Mouse (Mus musculus) kidney, adult 2 months (tissue): ENCODE measurements around the gene Kin. TPM values are rescaled to one million over a fixed set of nuclear protein-coding genes. Genes with fewer than 3 reads are reported as not detected.

ENCODE experiments used
- DNase-seq: peaks from one replicate; pipeline ENCODE4 v3.0.0; 2021
- H3K27ac ChIP-seq: fragments of 200-500 bp; 2 replicates; pipeline ENCODE4 v1.5.1; 2012; ENCODE audit warnings: low read depth, low read length, control low read depth, inconsistent platforms; ENCODE audit not compliant: insufficient read depth
- H3K27me3 ChIP-seq: fragments of 200-500 bp; replicated peaks from 2 replicates; pipeline ENCODE4 v1.6.1; 2012; ENCODE audit warnings: mild to moderate bottlenecking, moderate library complexity, low read length, inconsistent platforms; ENCODE audit not compliant: control insufficient read depth, insufficient read depth
- H3K36me3 ChIP-seq: fragments of 200-500 bp; 2 replicates; pipeline ENCODE4 v1.6.1; 2012; ENCODE audit warnings: mild to moderate bottlenecking, moderate library complexity, low read length, inconsistent platforms; ENCODE audit not compliant: control insufficient read depth, insufficient read depth
- H3K4me1 ChIP-seq: fragments of 200-500 bp; 2 replicates; pipeline ENCODE4 v1.6.1; 2011; ENCODE audit warnings: low read length; ENCODE audit not compliant: control insufficient read depth, insufficient read depth
- H3K4me3 ChIP-seq: fragments of 200-500 bp; 2 replicates; pipeline ENCODE4 v1.5.1; 2011; ENCODE audit warnings: mild to moderate bottlenecking, low read depth, low read length, control low read depth; ENCODE audit not compliant: insufficient read depth
- CTCF ChIP-seq: fragments of 200-500 bp; conservative IDR thresholded peaks from 2 replicates; pipeline ENCODE4 v1.5.1; 2011; ENCODE audit warnings: low read depth, mild to moderate bottlenecking, control low read depth, low read length, moderate library complexity, mixed read lengths; ENCODE audit not compliant: insufficient read depth, insufficient read length
- POLR2A ChIP-seq: fragments of 200-500 bp; IDR thresholded peaks from one replicate; pipeline ENCODE4 v1.6.1; 2011; ENCODE audit warnings: low read depth, low read length, control low read depth
- WGBS: fragments of 180-500 bp; shearing (Covaris S2); methylation state at CpG from one replicate; pipeline ENCODE4 v1.1.7; 2018; 5-methylcytosine and 5-hydroxymethylcytosine counted together
- polyA plus RNA-seq: library from polyadenylated mRNA; depleted of rRNA; stranded (reverse); fragments of >200 nt; gene quantifications from 2 replicates; pipeline ENCODE4 v1.2.3, GENCODE M21; 2012; rRNA removed

Kin gene
- polyA plus RNA-seq, 1 experiment = 4.6 TPM

- no peak within 1 kb of the TSS for H3K4me3 ChIP-seq
- H3K27ac ChIP-seq = no peak within 1 kb of the TSS
- TF ChIP-seq CTCF = no peak
- WGBS = 94% methylated on average over 4 of the region's 4 CpGs
- no peaks in the 10 kb centered on the region for H3K27me3 ChIP-seq
- no peaks in the 10 kb centered on the region for H3K36me3 ChIP-seq
- no peaks in the 10 kb centered on the region; the same call in 1 of the 2 replicates for H3K4me1 ChIP-seq
- DNase-seq = no peak
Measured at GRCm38 (mm10) chr2:10131296-10131695, 50.9 kb downstream of the Kin start, which contains the start of gene Itih2. Itih2 (minus strand) TSS chr2:10131396.

- Histone ChIP-seq H3K36me3 (no peaks in the 10 kb centered on the region), H3K27ac (no peak overlapping the region), H3K4me1 (no peaks in the 10 kb centered on the region; the same call in 1 of the 2 replicates), H3K27me3 (no peaks in the 10 kb centered on the region), H3K4me3 (no peak overlapping the region)
- DNase-seq = no peak
- TF ChIP-seq POLR2A (no peak), CTCF (no peak)
- 95% methylated on average over 1 of the region's 1 CpGs for WGBS
Measured at GRCm38 (mm10) chr2:10132128-10132527, 51.7 kb downstream of the Kin start.

GRCm38 (mm10) chr2:10133941-10134340 lies 53.5 kb downstream of the Kin start:
- no peaks in the 10 kb centered on the region for H3K27me3 ChIP-seq
- H3K4me1 ChIP-seq = no peaks in the 10 kb centered on the region
- no peaks in the 10 kb centered on the region for H3K36me3 ChIP-seq
- DNase-seq = no peak
- WGBS = 60% methylated on average over 6 of the region's 6 CpGs
- H3K27ac ChIP-seq = no peak overlapping the region
- H3K4me3 ChIP-seq = no peak overlapping the region
- no peak for TF ChIP-seq CTCF
- no peak for TF ChIP-seq POLR2A

GRCm38 (mm10) chr2:10137320-10137719 lies 56.9 kb downstream of the Kin start:
- Histone ChIP-seq H3K4me1 (no peaks in the 10 kb centered on the region; the same call in 1 of the 2 replicates), H3K4me3 (no peak overlapping the region), H3K36me3 (no peaks in the 10 kb centered on the region), H3K27ac (no peak overlapping the region), H3K27me3 (no peaks in the 10 kb centered on the region)
- WGBS = 83% methylated on average over 2 of the region's 2 CpGs
- TF ChIP-seq POLR2A = no peak
- TF ChIP-seq CTCF = no peak
- no peak for DNase-seq

- peak; percentile 88 for DNase-seq
- H3K4me3 ChIP-seq = no peak overlapping the region
- no peak overlapping the region for H3K27ac ChIP-seq
- TF ChIP-seq CTCF = no peak
- TF ChIP-seq POLR2A = no peak
- H3K27me3 ChIP-seq = no peaks in the 10 kb centered on the region
- H3K36me3 ChIP-seq = no peaks in the 10 kb centered on the region
- H3K4me1 ChIP-seq = no peaks in the 10 kb centered on the region; the same call in 1 of the 2 replicates
- WGBS = 48% methylated on average over 5 of the region's 5 CpGs
Measured at GRCm38 (mm10) chr2:10140456-10140855, 60.1 kb downstream of the Kin start.

Other genes starting within 250 kb of the Kin start
- 0.39 and 1.4 TPM in 2 replicates for gene 4930412O13Rik, start 199.3 kb upstream of the Kin start, polyA plus RNA-seq
- gene 9230102O04Rik, start 191.1 kb upstream of the Kin start, polyA plus RNA-seq = 1.6 and 2.8 TPM in 2 replicates
- 14.9 and 15.4 TPM in 2 replicates for gene Gata3, start 190.6 kb upstream of the Kin start, polyA plus RNA-seq
- 5.3 and 6.5 TPM in 2 replicates for gene Taf3, start 32.0 kb upstream of the Kin start, polyA plus RNA-seq
- gene Atp5c1, start 83 bp upstream of the Kin start, polyA plus RNA-seq = 786 and 1,002 TPM in 2 replicates
- gene Itih2, start 50.8 kb downstream of the Kin start, polyA plus RNA-seq = 0.78 and 1.0 TPM in 2 replicates
- 14.0 and 14.1 TPM in 2 replicates for gene Itih5, start 73.0 kb downstream of the Kin start, polyA plus RNA-seq